In genomic region chr2:166784376-166784775, GRCm38 (mm10) we compare ENCODE assay signal across 15 mouse cellular contexts. TPM values are rescaled to one million over a fixed set of nuclear protein-coding genes. Genes with fewer than 3 reads are reported as not detected.
DNase-seq lines count a peak whose midpoint lies in the region; ATAC-seq and TF ChIP-seq lines count a peak whose summit lies in the region.
"Had no signal": no experiment of that assay in that cellular context is flagged by ENCODE, and none has a peak within 500 bp of the region (broad histone marks: within the 10 kb centered on the region; RNA-seq: fewer than 3 reads in every experiment).

No protein-coding gene starts in this region.

- intact Hi-C loops in heart, postnatal 25 days (cut with DNase I), result no loop called here

- no peak for TF ChIP-seq POLR2A in lung, adult 2 months (IDR thresholded peaks at IDR 0.05; ENCODE audit: borderline replicate concordance, extremely low read depth, low read depth, low read length)

- TF ChIP-seq CTCF in lung, adult 2 months (IDR thresholded peaks at IDR 0.05; ENCODE audit: insufficient read depth, low read length), result peak; percentile 32; the same call in 1 of the 2 replicates

- H3K27ac ChIP-seq in heart, embryonic 11.5 days (ENCODE audit: low read depth, low read length), result no peak overlapping the region
- H3K27ac ChIP-seq: kidney, embryonic 15.5 days; limb, embryonic 12.5 days; stomach, embryonic 15.5 days had no signal

- no peaks in the 10 kb centered on the region for H3K9me3 ChIP-seq in heart, embryonic 11.5 days (replicated peaks; ENCODE audit: control insufficient read depth, low read length)
- H3K9me3 ChIP-seq: kidney, embryonic 15.5 days; limb, embryonic 12.5 days; stomach, embryonic 15.5 days had no signal

- H3K9ac ChIP-seq in heart, embryonic 11.5 days (ENCODE audit: low read depth, low read length), result no peak overlapping the region
- H3K9ac ChIP-seq: kidney, embryonic 15.5 days; limb, embryonic 12.5 days; stomach, embryonic 15.5 days had no signal

- 0 out of 2 replicates have a peak, but pooled peaks have one; percentile 16 for ATAC-seq in heart, embryonic 11.5 days (replicated peaks; ENCODE audit: insufficient number of reproducible peaks, low FRiP score, low TSS enrichment)

- H3K4me3 ChIP-seq in heart, embryonic 11.5 days (ENCODE audit: low read depth, low read length), result no peak overlapping the region
- H3K4me3 ChIP-seq in lung, adult 2 months (replicated peaks; ENCODE audit: extremely low read depth, low read depth, low read length), result no peak overlapping the region
- H3K4me3 ChIP-seq: kidney, embryonic 15.5 days; limb, embryonic 12.5 days; stomach, embryonic 15.5 days had no signal

- H3K4me2 ChIP-seq in heart, embryonic 11.5 days, result no peak overlapping the region
- H3K4me2 ChIP-seq: kidney, embryonic 15.5 days; limb, embryonic 12.5 days; stomach, embryonic 15.5 days had no signal

- DNase-seq in heart, postnatal 25 days (ENCODE audit: low spot score), result no peak
- DNase-seq in lung, adult 2 months, result no peak
- DNase-seq in lung, postnatal 25 days (ENCODE audit: low spot score), result no peak
- peak; percentile 67 for DNase-seq in ES-CJ7 (ENCODE audit: low read depth, low spot score)
- peak; percentile 53 for DNase-seq in induced T-regulatory cell, adult 2 months (ENCODE audit: low read depth)
- no peak for DNase-seq in adrenal gland, postnatal 10 days
- DNase-seq in right cerebral cortex, postnatal 36 days (ENCODE audit: low spot score in 2 of 2), result no peak
- DNase-seq: adrenal gland, adult 2 months; cerebellum, adult 11 months; gastrocnemius, postnatal 14 days; right cerebral cortex, adult 18-20 months had no signal

- no peaks in the 10 kb centered on the region; the same call in 1 of the 2 replicates for H3K27me3 ChIP-seq in heart, embryonic 11.5 days (ENCODE audit: control insufficient read depth, insufficient read depth, low read length)
- H3K27me3 ChIP-seq: kidney, embryonic 15.5 days; stomach, embryonic 15.5 days had no signal

- no peaks in the 10 kb centered on the region for H3K36me3 ChIP-seq in heart, embryonic 11.5 days (ENCODE audit: control insufficient read depth, insufficient read depth, low read length)
- H3K36me3 ChIP-seq: kidney, embryonic 15.5 days; limb, embryonic 12.5 days; stomach, embryonic 15.5 days had no signal

- 82% methylated on average over 6 of the region's 6 CpGs for WGBS in heart, embryonic 11.5 days (ENCODE audit: insufficient replicate concordance)
- 78% methylated on average over 6 of the region's 6 CpGs for WGBS in lung, adult 2 months

- peaks cover 4% of the 10 kb centered on the region; the same call in 1 of the 2 replicates for H3K4me1 ChIP-seq in heart, embryonic 11.5 days (ENCODE audit: control insufficient read depth, insufficient read depth, low read length)
- H3K4me1 ChIP-seq in lung, adult 2 months (ENCODE audit: control insufficient read depth, insufficient read depth, low read length), result 0 out of 2 replicates have a peak, but pooled peaks cover 5% of the 10 kb centered on the region

RNA-seq across cellular contexts. Expression of gene Trp53rkb, which starts 8.0 kb away (rescaled TPM):
- 6.6 and 7.9 TPM in 2 replicates for polyA plus RNA-seq in heart, embryonic 11.5 days (2014; fragmentation: Nextera tagmentation; extraction: Ambion mirVana)
- 1 to 10 TPM; 2.3 to 3.7 TPM for total RNA-seq in heart, postnatal 25 days (2021)
- polyA plus RNA-seq in lung, adult 2 months (2012; rRNA removed), result 3.5 TPM in 2 replicates
- 1 to 10 TPM; 4.5 to 6.2 TPM for total RNA-seq in adrenal gland, postnatal 10 days (2021)

RNA-seq across cellular contexts. Expression of gene Arfgef2, which starts 21.0 kb away (rescaled TPM):
- 6.3 and 9.7 TPM in 2 replicates for polyA plus RNA-seq in heart, embryonic 11.5 days (2014; fragmentation: Nextera tagmentation; extraction: Ambion mirVana)
- total RNA-seq in heart, postnatal 25 days (2021), result 10 to 100 TPM; 42.6 to 43.8 TPM
- 16.5 and 20.1 TPM in 2 replicates for polyA plus RNA-seq in lung, adult 2 months (2012; rRNA removed)
- 10 to 100 TPM; 44.5 to 46.3 TPM for total RNA-seq in adrenal gland, postnatal 10 days (2021)

Comparison
In these comparisons a context has a peak if more than half of its experiments do, and no peak if none do; other contexts are left out.
1. DNase-seq: peak in ES-CJ7 (single experiment) and induced T-regulatory cell, adult 2 months (single experiment); none in heart, postnatal 25 days (single experiment), lung, adult 2 months (single experiment), lung, postnatal 25 days (single experiment), adrenal gland, postnatal 10 days (single experiment) and right cerebral cortex, postnatal 36 days (0 of 2).